Mouse (Mus musculus) heart, embryonic 13.5 days (tissue): ENCODE measurements around the gene AA986860. TPM values are rescaled to one million over a fixed set of nuclear protein-coding genes. Genes with fewer than 3 reads are reported as not detected.

ENCODE experiments used
- ATAC-seq: fragments of 200-750 bp; cut with Nextera tagmentation; 2 replicates; pipeline ENCODE4 v1.8.0; 2017; ENCODE audit warnings: moderate TSS enrichment; ENCODE audit not compliant: insufficient number of reproducible peaks, low FRiP score, low TSS enrichment; ENCODE audit errors: extremely low read depth
- H3K27ac ChIP-seq: fragments of 300-500 bp; sonication (generic); replicated peaks from 2 replicates; pipeline ENCODE4 v1.5.1; 2015; ENCODE audit warnings: moderate library complexity, mild to moderate bottlenecking, inconsistent platforms
- H3K27me3 ChIP-seq: fragments of 300-500 bp; sonication (generic); replicated peaks from 2 replicates; pipeline ENCODE4 v1.6.1; 2015; ENCODE audit warnings: mild to moderate bottlenecking, inconsistent platforms
- H3K36me3 ChIP-seq: fragments of 300-500 bp; sonication (generic); 2 replicates; pipeline ENCODE4 v1.6.1; 2015; ENCODE audit warnings: mild to moderate bottlenecking, inconsistent platforms
- H3K4me1 ChIP-seq: fragments of 300-500 bp; sonication (generic); 2 replicates; pipeline ENCODE4 v1.6.1; 2015; ENCODE audit warnings: inconsistent platforms
- H3K4me2 ChIP-seq: fragments of 300-500 bp; sonication (generic); 2 replicates; pipeline ENCODE4 v1.6.1; 2015; ENCODE audit warnings: inconsistent platforms, mild to moderate bottlenecking, moderate library complexity
- H3K4me3 ChIP-seq: fragments of 300-500 bp; sonication (generic); 2 replicates; pipeline ENCODE4 v1.5.1; 2015; ENCODE audit warnings: moderate library complexity, mild to moderate bottlenecking, inconsistent platforms
- H3K9ac ChIP-seq: fragments of 300-500 bp; sonication (generic); 2 replicates; pipeline ENCODE4 v1.6.1; 2015; ENCODE audit warnings: inconsistent platforms, mild to moderate bottlenecking, moderate library complexity
- H3K9me3 ChIP-seq: fragments of 300-500 bp; sonication (generic); 2 replicates; pipeline ENCODE4 v1.6.1; 2016; ENCODE audit warnings: inconsistent platforms
- WGBS: fragments of 180-500 bp; shearing (Covaris S2); methylation state at CpG from one replicate; pipeline ENCODE4 v1.1.7; 2015; ENCODE audit warnings: mixed read lengths; 5-methylcytosine and 5-hydroxymethylcytosine counted together
- polyA plus RNA-seq: library from polyadenylated mRNA; unstranded; fragments of >200 nt; fragmentation: Nextera tagmentation; extraction: Ambion mirVana; gene quantifications from 2 replicates; pipeline ENCODE4 v1.2.1, GENCODE M21; 2015

The AA986860 gene
- polyA plus RNA-seq, 1 experiment from 2014 or later = 1.0 TPM

DNA sequence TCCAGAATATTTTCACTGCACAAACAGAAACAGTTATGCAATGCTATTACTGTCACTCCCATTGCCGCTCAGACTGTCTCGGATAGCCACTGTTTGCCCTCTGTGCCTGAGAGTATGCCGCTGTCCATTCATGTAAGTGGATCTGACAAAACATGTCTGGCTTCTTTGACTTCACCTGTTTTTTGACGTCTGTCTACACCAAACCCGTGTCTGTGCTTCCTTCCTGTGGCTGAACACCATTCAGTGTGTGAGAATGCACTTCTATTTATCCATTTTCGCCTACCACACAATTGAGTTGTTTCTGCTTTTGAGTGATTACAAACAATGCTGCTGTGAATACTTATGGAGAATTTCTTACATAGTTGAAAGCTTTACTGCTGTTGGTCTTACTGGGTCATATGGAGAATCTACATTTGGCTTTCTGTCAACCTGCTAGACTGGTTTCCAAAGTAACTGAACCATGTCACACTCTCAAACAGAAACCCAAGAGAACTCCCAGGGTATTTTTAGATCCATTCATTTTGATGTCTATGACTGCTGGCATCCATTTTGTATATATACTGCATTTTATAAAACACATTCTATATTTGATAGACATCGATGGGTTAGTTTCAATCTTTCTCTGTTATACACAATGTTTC lies 44.0 kb downstream of the AA986860 start:
- no peak overlapping the region for H3K4me3 ChIP-seq
- no peaks in the 10 kb centered on the region for H3K9me3 ChIP-seq
- 62% methylated on average over 7 of the region's 7 CpGs for WGBS
- no peak overlapping the region for H3K9ac ChIP-seq
- H3K27me3 ChIP-seq = peaks cover 13% of the 10 kb centered on the region
- no peak overlapping the region for H3K27ac ChIP-seq
- H3K36me3 ChIP-seq = no peaks in the 10 kb centered on the region
- ATAC-seq = no peak
- H3K4me2 ChIP-seq = no peak overlapping the region
- no peaks in the 10 kb centered on the region for H3K4me1 ChIP-seq

- H3K9ac ChIP-seq = no peak overlapping the region
- WGBS = 75% methylated on average over 1 of the region's 1 CpGs
- no peaks in the 10 kb centered on the region for H3K36me3 ChIP-seq
- H3K27me3 ChIP-seq = peaks cover 13% of the 10 kb centered on the region
- H3K4me3 ChIP-seq = no peak overlapping the region
- H3K27ac ChIP-seq = no peak overlapping the region
- no peaks in the 10 kb centered on the region for H3K9me3 ChIP-seq
- no peaks in the 10 kb centered on the region for H3K4me1 ChIP-seq
- no peak for ATAC-seq
- H3K4me2 ChIP-seq = no peak overlapping the region
Observed at GRCm38 (mm10) chr1:130776645-130777044, 44.9 kb downstream of the AA986860 start.

GRCm38 (mm10) chr1:130779867-130780266 lies 48.1 kb downstream of the AA986860 start:
- no peaks in the 10 kb centered on the region for H3K36me3 ChIP-seq
- H3K4me1 ChIP-seq = peaks cover 12% of the 10 kb centered on the region; the same call in 1 of the 2 replicates
- peaks cover 16% of the 10 kb centered on the region for H3K27me3 ChIP-seq
- no peak overlapping the region for H3K4me3 ChIP-seq
- no peak overlapping the region for H3K4me2 ChIP-seq
- 63% methylated on average over 3 of the region's 3 CpGs for WGBS
- no peak overlapping the region for H3K27ac ChIP-seq
- no peaks in the 10 kb centered on the region for H3K9me3 ChIP-seq
- ATAC-seq = no peak
- no peak overlapping the region for H3K9ac ChIP-seq

DNA sequence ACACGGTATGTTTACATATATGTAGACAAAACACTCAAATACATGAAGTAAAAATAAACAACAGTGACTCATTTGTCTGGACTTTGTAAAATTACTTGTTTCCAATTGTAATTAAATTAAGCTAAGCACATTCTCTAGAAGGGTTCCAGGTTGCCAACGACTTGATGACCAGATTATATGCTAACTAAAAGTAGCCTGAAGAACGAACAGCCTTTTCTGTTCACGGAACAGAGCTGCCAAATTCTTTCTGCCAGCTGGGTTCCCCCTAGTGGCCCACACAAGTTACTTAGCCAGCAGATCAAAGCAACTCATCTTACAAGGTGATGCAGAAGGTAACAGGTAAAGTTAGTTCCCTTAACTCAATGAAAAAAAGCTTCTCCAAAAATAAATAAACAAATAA lies 52.3 kb downstream of the AA986860 start:
- 19% methylated on average over 4 of the region's 4 CpGs for WGBS
- Histone ChIP-seq H3K4me3 (no peak overlapping the region), H3K27ac (no peak overlapping the region), H3K27me3 (peaks cover 19% of the 10 kb centered on the region), H3K36me3 (no peaks in the 10 kb centered on the region), H3K9ac (no peak overlapping the region), H3K9me3 (no peaks in the 10 kb centered on the region), H3K4me1 (peaks cover 12% of the 10 kb centered on the region; the same call in 1 of the 2 replicates), H3K4me2 (no peak overlapping the region)
- ATAC-seq = no peak

GRCm38 (mm10) chr1:130787001-130787400 lies 55.2 kb downstream of the AA986860 start:
- 36% methylated on average over 4 of the region's 4 CpGs for WGBS
- H3K4me3 ChIP-seq = no peak overlapping the region
- no peak overlapping the region for H3K9ac ChIP-seq
- H3K27me3 ChIP-seq = peaks cover 19% of the 10 kb centered on the region
- H3K4me1 ChIP-seq = peaks cover 12% of the 10 kb centered on the region; the same call in 1 of the 2 replicates
- no peak for ATAC-seq
- no peak overlapping the region for H3K4me2 ChIP-seq
- no peak overlapping the region for H3K27ac ChIP-seq
- H3K36me3 ChIP-seq = no peaks in the 10 kb centered on the region
- H3K9me3 ChIP-seq = 0 out of 2 replicates have a peak, but pooled peaks cover 2% of the 10 kb centered on the region

GRCm38 (mm10) chr1:130789512-130790451 lies 58.0 kb downstream of the AA986860 start:
- H3K27me3 ChIP-seq = peaks cover 17% of the 10 kb centered on the region
- ATAC-seq = no peak
- 54% methylated on average over 3 of the region's 3 CpGs for WGBS

More at GRCm38 (mm10) chr1:130789512-130790451, 58.0 kb downstream of the AA986860 start:
- H3K36me3 ChIP-seq = no peaks in the 10 kb centered on the region
- 0 out of 2 replicates have a peak, but pooled peaks cover 5% of the 10 kb centered on the region for H3K9me3 ChIP-seq
- H3K4me1 ChIP-seq = no peaks in the 10 kb centered on the region
- H3K4me3 ChIP-seq = no peak overlapping the region
- H3K27ac ChIP-seq = no peak overlapping the region
- H3K4me2 ChIP-seq = no peak overlapping the region
- H3K9ac ChIP-seq = no peak overlapping the region

Other genes starting within 250 kb of the AA986860 start
- not detected in 2 replicates for gene Zp3r, start 102.4 kb upstream of the AA986860 start, polyA plus RNA-seq
- 0.09 TPM in 1 of 2 replicates, not detected in the other for gene C4bp, start 70.3 kb upstream of the AA986860 start, polyA plus RNA-seq
- 0.11 TPM in 1 of 2 replicates, not detected in the other for gene Gm29427, start 16.2 kb upstream of the AA986860 start, polyA plus RNA-seq
- 9.4 and 10.1 TPM in 2 replicates for gene Yod1, start 14.6 kb upstream of the AA986860 start, polyA plus RNA-seq
- 5.3 and 6.7 TPM in 2 replicates for gene Pfkfb2, start 2.7 kb upstream of the AA986860 start, polyA plus RNA-seq
- gene Fcamr, start 68.9 kb downstream of the AA986860 start, polyA plus RNA-seq = 0.10 TPM in 1 of 2 replicates, not detected in the other
- gene Pigr, start 94.7 kb downstream of the AA986860 start, polyA plus RNA-seq = not detected in 2 replicates
- 1.1 TPM in 2 replicates for gene Fcmr, start 133.7 kb downstream of the AA986860 start, polyA plus RNA-seq
- gene Il24, start 155.5 kb downstream of the AA986860 start, polyA plus RNA-seq = not detected in 2 replicates
- not detected in 2 replicates for gene Il20, start 179.5 kb downstream of the AA986860 start, polyA plus RNA-seq
- not detected in 2 replicates for gene Il19, start 208.1 kb downstream of the AA986860 start, polyA plus RNA-seq